Mouse (Mus musculus): ENCODE data around the gene Pomp.

- TF ChIP-seq CTCF (IDR thresholded peaks at IDR 0.05; ENCODE audit: low read depth, low read length) (no peak), POLR2A (IDR thresholded peaks at IDR 0.05; ENCODE audit: extremely low read depth, insufficient read depth, low read length) (no peak)
Observed at GRCm38 (mm10) chr5:147825375-147825969, 34.8 kb upstream of the Pomp start.
